Mouse (Mus musculus) ES-Bruce4 (cell line): ENCODE data around the gene Cacna2d1. TPM values are rescaled to one million over a fixed set of nuclear protein-coding genes. Genes with fewer than 3 reads are reported as not detected.
A peak's percentile ranks its signal among the peaks of the same experiment; 100 is the strongest.

Source experiments
- H3K27ac ChIP-seq: 2 replicates; pipeline ENCODE4 v1.5.1; 2012; ENCODE audit warnings: low read length, inconsistent platforms; ENCODE audit not compliant: insufficient read depth
- H3K27me3 ChIP-seq: 2 replicates; pipeline ENCODE4 v1.6.1; 2012; ENCODE audit warnings: mild to moderate bottlenecking, low read length, inconsistent platforms; ENCODE audit not compliant: control insufficient read depth, poor library complexity, insufficient read depth, severe bottlenecking
- H3K36me3 ChIP-seq: 2 replicates; pipeline ENCODE4 v1.6.1; 2012; ENCODE audit warnings: inconsistent platforms, mild to moderate bottlenecking, low read length, moderate library complexity; ENCODE audit not compliant: control insufficient read depth, poor library complexity, insufficient read depth, severe bottlenecking
- H3K4me1 ChIP-seq: one replicate; pipeline ENCODE4 v1.8.1; 2011; ENCODE audit warnings: low read length; ENCODE audit not compliant: control insufficient read depth, insufficient read depth
- H3K4me3 ChIP-seq: 2 replicates; pipeline ENCODE4 v1.5.1; 2011; ENCODE audit warnings: low read depth, mild to moderate bottlenecking, low read length
- H3K9ac ChIP-seq: 2 replicates; pipeline ENCODE4 v1.6.1; 2012; ENCODE audit warnings: low read depth, mild to moderate bottlenecking, inconsistent platforms; ENCODE audit not compliant: poor library complexity, severe bottlenecking
- H3K9me3 ChIP-seq: replicated peaks from 2 replicates; pipeline ENCODE4 v1.6.1; 2012; ENCODE audit warnings: mild to moderate bottlenecking, low read length, inconsistent platforms; ENCODE audit not compliant: control insufficient read depth, poor library complexity, insufficient read depth, severe bottlenecking
- CTCF ChIP-seq: IDR thresholded peaks from one replicate; pipeline ENCODE4 v1.8.1; 2011; ENCODE audit warnings: low read depth, low read length
- EP300 ChIP-seq: IDR thresholded peaks from 2 replicates; pipeline ENCODE4 v1.6.1; 2011; ENCODE audit warnings: low read depth, low read length; ENCODE audit not compliant: insufficient read depth
- POLR2A ChIP-seq: IDR thresholded peaks from one replicate; pipeline ENCODE4 v1.8.1; 2011; ENCODE audit warnings: low read length; ENCODE audit not compliant: insufficient read depth
- polyA plus RNA-seq: library from polyadenylated mRNA; stranded (reverse); fragments of >200 nt; gene quantifications from 2 replicates; pipeline ENCODE4 v1.2.4, GENCODE M21; 2011; ENCODE audit warnings: low read depth; ENCODE audit not compliant: missing spikeins, insufficient read depth, insufficient read length

The Cacna2d1 gene
- polyA plus RNA-seq, 1 experiment = 8.0 TPM

- H3K9me3 ChIP-seq = no peaks in the 10 kb centered on the region
- H3K4me1 ChIP-seq = no peaks in the 10 kb centered on the region
- no peak overlapping the region for H3K4me3 ChIP-seq
- TF ChIP-seq POLR2A (no peak), EP300 (0 out of 2 replicates have a peak, but pooled peaks have one; percentile 67)
- H3K36me3 ChIP-seq = no peaks in the 10 kb centered on the region
- H3K9ac ChIP-seq = no peak overlapping the region
- no peak overlapping the region for H3K27ac ChIP-seq
- H3K27me3 ChIP-seq = no peaks in the 10 kb centered on the region
Measured at GRCm38 (mm10) chr5:15985901-15986300, 51.4 kb downstream of the Cacna2d1 start.

- Histone ChIP-seq H3K27me3 (no peaks in the 10 kb centered on the region), H3K27ac (no peak overlapping the region)
Measured at GRCm38 (mm10) chr5:15991428-15992139, 57.1 kb downstream of the Cacna2d1 start.

GRCm38 (mm10) chr5:15993252-15993944 lies 58.9 kb downstream of the Cacna2d1 start:
- no peak overlapping the region for H3K9ac ChIP-seq
- no peak overlapping the region for H3K27ac ChIP-seq
- no peak overlapping the region for H3K4me3 ChIP-seq
- H3K4me1 ChIP-seq = no peaks in the 10 kb centered on the region
- no peaks in the 10 kb centered on the region for H3K9me3 ChIP-seq
- TF ChIP-seq CTCF (no peak), EP300 (no peak), POLR2A (no peak)
- no peaks in the 10 kb centered on the region for H3K27me3 ChIP-seq
- H3K36me3 ChIP-seq = no peaks in the 10 kb centered on the region

More at GRCm38 (mm10) chr5:15991428-15992139, 57.1 kb downstream of the Cacna2d1 start:
- no peak overlapping the region for H3K4me3 ChIP-seq
- TF ChIP-seq CTCF (no peak), EP300 (no peak), POLR2A (no peak)
- no peaks in the 10 kb centered on the region for H3K36me3 ChIP-seq
- no peaks in the 10 kb centered on the region for H3K4me1 ChIP-seq
- H3K9me3 ChIP-seq = no peaks in the 10 kb centered on the region
- H3K9ac ChIP-seq = no peak overlapping the region

GRCm38 (mm10) chr5:15997190-15997589 lies 62.7 kb downstream of the Cacna2d1 start:
- TF ChIP-seq POLR2A (no peak), EP300 (no peak), CTCF (no peak)
- Histone ChIP-seq H3K4me1 (no peaks in the 10 kb centered on the region), H3K27ac (no peak overlapping the region), H3K9me3 (no peaks in the 10 kb centered on the region), H3K9ac (no peak overlapping the region), H3K36me3 (no peaks in the 10 kb centered on the region), H3K27me3 (no peaks in the 10 kb centered on the region), H3K4me3 (no peak overlapping the region)

GRCm38 (mm10) chr5:15997769-15998168 lies 63.3 kb downstream of the Cacna2d1 start:
- Histone ChIP-seq H3K36me3 (no peaks in the 10 kb centered on the region), H3K4me1 (peaks cover 2% of the 10 kb centered on the region), H3K27me3 (no peaks in the 10 kb centered on the region), H3K27ac (no peak overlapping the region), H3K9me3 (no peaks in the 10 kb centered on the region), H3K9ac (no peak overlapping the region), H3K4me3 (no peak overlapping the region)
- TF ChIP-seq EP300 = no peak
- no peak for TF ChIP-seq POLR2A
- no peak for TF ChIP-seq CTCF

GRCm38 (mm10) chr5:16000917-16001316 lies 66.4 kb downstream of the Cacna2d1 start:
- H3K4me3 ChIP-seq = no peak overlapping the region
- TF ChIP-seq POLR2A = no peak
- no peak for TF ChIP-seq CTCF
- no peak for TF ChIP-seq EP300
- peaks cover 2% of the 10 kb centered on the region for H3K4me1 ChIP-seq
- no peaks in the 10 kb centered on the region for H3K27me3 ChIP-seq
- no peak overlapping the region for H3K27ac ChIP-seq
- no peaks in the 10 kb centered on the region for H3K36me3 ChIP-seq
- no peaks in the 10 kb centered on the region for H3K9me3 ChIP-seq
- no peak overlapping the region for H3K9ac ChIP-seq
